Mouse (Mus musculus) stomach, embryonic 15.5 days (tissue): ENCODE measurements around the gene Ercc2. TPM values are rescaled to one million over a fixed set of nuclear protein-coding genes. Genes with fewer than 3 reads are reported as not detected.

Experiments
- ATAC-seq: fragments of 200-750 bp; cut with Nextera tagmentation; 2 replicates; pipeline ENCODE4 v1.8.0; 2017; ENCODE audit warnings: low read depth, moderate number of reproducible peaks, moderate TSS enrichment; ENCODE audit not compliant: insufficient read depth, low FRiP score
- H3K27ac ChIP-seq: fragments of 300-500 bp; sonication (generic); 2 replicates; pipeline ENCODE4 v1.5.1; 2015; ENCODE audit warnings: mild to moderate bottlenecking, inconsistent platforms
- H3K27me3 ChIP-seq: fragments of 300-500 bp; sonication (generic); replicated peaks from 2 replicates; pipeline ENCODE4 v1.6.1; 2015; ENCODE audit warnings: inconsistent platforms
- H3K36me3 ChIP-seq: fragments of 300-500 bp; sonication (generic); 2 replicates; pipeline ENCODE4 v1.6.1; 2015; ENCODE audit warnings: inconsistent platforms
- H3K4me1 ChIP-seq: fragments of 300-500 bp; sonication (generic); 2 replicates; pipeline ENCODE4 v1.6.1; 2015; ENCODE audit warnings: inconsistent platforms
- H3K4me2 ChIP-seq: fragments of 300-500 bp; sonication (generic); 2 replicates; pipeline ENCODE4 v1.6.1; 2015; ENCODE audit warnings: mild to moderate bottlenecking, inconsistent platforms
- H3K4me3 ChIP-seq: fragments of 300-500 bp; sonication (generic); replicated peaks from 2 replicates; pipeline ENCODE4 v1.5.1; 2015; ENCODE audit warnings: inconsistent platforms
- H3K9ac ChIP-seq: fragments of 300-500 bp; sonication (generic); 2 replicates; pipeline ENCODE4 v1.6.1; 2015; ENCODE audit warnings: inconsistent platforms
- H3K9me3 ChIP-seq: fragments of 300-500 bp; sonication (generic); 2 replicates; pipeline ENCODE4 v1.6.1; 2016; ENCODE audit warnings: inconsistent platforms
- WGBS: fragments of 180-500 bp; shearing (Covaris S2); methylation state at CpG from one replicate; pipeline ENCODE4 v1.1.7; 2015; 5-methylcytosine and 5-hydroxymethylcytosine counted together
- polyA plus RNA-seq: library from polyadenylated mRNA; unstranded; fragments of >200 nt; fragmentation: Nextera tagmentation; extraction: Ambion mirVana; gene quantifications from 2 replicates; pipeline ENCODE4 v1.2.1, GENCODE M21; 2015

Gene Ercc2
- polyA plus RNA-seq, 1 experiment from 2014 or later = 13.5 TPM

DNA sequence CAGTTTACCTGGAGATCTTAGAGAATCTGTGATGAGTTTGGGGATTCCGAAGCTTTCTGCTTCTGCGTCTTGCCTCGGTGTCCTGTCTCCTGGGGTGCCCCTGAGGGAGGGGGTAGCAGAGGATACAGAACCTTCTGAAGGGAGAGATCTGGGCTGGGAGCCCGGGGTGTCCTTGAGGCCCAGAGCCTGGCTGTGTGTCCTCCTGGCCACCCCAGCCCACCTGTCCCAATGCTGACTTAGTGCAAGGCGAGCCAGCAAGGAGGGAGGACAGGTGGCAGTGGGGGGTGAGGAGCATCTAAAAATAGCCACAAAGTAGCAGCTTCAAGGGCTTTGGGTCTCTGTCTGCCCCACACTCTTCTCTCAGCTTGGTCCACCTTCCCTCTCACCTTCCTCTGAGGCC, 30.0 kb downstream of the Ercc2 start:
- H3K4me1 ChIP-seq = 0 out of 2 replicates have a peak, but pooled peaks cover 2% of the 10 kb centered on the region
- 84% methylated on average over 5 of the region's 5 CpGs for WGBS
- no peak for ATAC-seq
- H3K9ac ChIP-seq = no peak overlapping the region
- no peak overlapping the region for H3K4me2 ChIP-seq
- no peaks in the 10 kb centered on the region; the same call in 1 of the 2 replicates for H3K27me3 ChIP-seq
- H3K4me3 ChIP-seq = no peak overlapping the region
- H3K27ac ChIP-seq = no peak overlapping the region
- H3K9me3 ChIP-seq = no peaks in the 10 kb centered on the region
- no peaks in the 10 kb centered on the region for H3K36me3 ChIP-seq

DNA sequence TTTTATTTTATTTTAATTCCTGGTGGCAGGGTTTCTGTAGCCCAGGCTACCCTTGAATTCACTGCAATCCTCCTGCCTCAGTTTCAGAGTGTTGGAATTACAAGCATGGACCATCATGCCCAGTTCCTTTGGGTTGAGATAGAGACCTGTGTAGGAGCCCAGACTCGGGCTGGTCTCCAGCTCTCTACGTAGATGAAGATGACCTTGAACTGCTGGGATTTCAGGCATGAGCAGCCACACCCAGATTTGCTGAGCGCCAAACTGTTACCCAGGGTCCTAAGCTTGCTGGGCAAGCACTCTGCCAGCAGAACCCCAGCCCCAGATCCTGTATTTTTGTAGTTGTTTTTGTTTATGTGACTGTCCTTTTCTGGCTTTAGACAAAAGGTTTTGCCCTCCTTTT, 31.7 kb downstream of the Ercc2 start:
- Histone ChIP-seq H3K4me1 (0 out of 2 replicates have a peak, but pooled peaks cover 2% of the 10 kb centered on the region), H3K36me3 (no peaks in the 10 kb centered on the region), H3K4me2 (no peak overlapping the region), H3K27ac (no peak overlapping the region), H3K9ac (no peak overlapping the region), H3K4me3 (no peak overlapping the region), H3K9me3 (no peaks in the 10 kb centered on the region), H3K27me3 (peaks cover 4% of the 10 kb centered on the region; the same call in 1 of the 2 replicates)
- no peak for ATAC-seq
- WGBS = 85% methylated on average over 3 of the region's 3 CpGs

DNA sequence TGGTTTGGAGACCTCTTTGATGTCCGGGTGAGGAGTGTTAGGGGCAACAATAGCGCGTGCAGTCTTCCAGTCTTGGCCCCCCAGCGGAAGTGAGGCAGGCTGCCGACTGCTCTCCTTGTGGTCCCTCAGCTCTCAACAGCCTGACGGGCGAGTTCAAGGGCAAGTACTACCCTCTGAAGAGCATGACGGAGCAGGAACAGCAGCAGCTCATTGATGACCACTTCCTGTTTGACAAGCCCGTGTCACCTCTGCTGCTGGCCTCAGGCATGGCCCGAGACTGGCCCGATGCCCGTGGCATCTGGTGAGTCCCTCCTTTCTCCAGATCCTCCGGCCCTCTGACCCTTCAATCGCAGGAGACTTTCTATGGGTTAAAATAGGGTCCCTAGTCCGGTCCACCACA, 34.8 kb downstream of the Ercc2 start:
- WGBS = 70% methylated on average over 15 of the region's 15 CpGs
- Histone ChIP-seq H3K27me3 (peaks cover 23% of the 10 kb centered on the region), H3K4me3 (no peak overlapping the region), H3K36me3 (no peaks in the 10 kb centered on the region), H3K4me2 (no peak overlapping the region), H3K9me3 (no peaks in the 10 kb centered on the region), H3K9ac (no peak overlapping the region), H3K27ac (no peak overlapping the region), H3K4me1 (no peaks in the 10 kb centered on the region)
- no peak for ATAC-seq

DNA sequence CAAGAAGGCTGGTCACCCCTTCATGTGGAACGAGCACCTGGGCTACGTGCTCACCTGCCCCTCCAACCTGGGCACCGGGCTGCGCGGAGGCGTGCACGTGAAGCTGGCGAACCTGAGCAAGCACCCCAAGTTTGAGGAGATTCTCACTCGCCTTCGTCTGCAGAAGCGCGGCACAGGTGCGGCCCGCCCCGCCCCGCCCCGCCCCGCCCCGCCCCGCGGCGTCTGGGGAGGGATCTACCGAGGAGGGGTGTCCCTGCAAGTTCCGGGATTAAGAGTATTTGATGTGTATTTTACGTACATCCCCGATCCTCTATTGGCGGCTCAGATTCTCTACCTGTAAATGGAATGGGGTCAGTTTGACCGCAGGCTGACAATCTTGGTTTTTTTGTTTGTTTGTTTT, 38.3 kb downstream of the Ercc2 start:
- ATAC-seq = no peak
- no peaks in the 10 kb centered on the region for H3K36me3 ChIP-seq
- no peaks in the 10 kb centered on the region for H3K4me1 ChIP-seq
- H3K27ac ChIP-seq = no peak overlapping the region
- H3K4me3 ChIP-seq = no peak overlapping the region; the same call in 1 of the 2 replicates
- 5% methylated on average over 28 of the region's 28 CpGs for WGBS
- H3K27me3 ChIP-seq = peaks cover 29% of the 10 kb centered on the region
- H3K4me2 ChIP-seq = peak overlapping the region; percentile 43
- H3K9ac ChIP-seq = no peak overlapping the region
- no peaks in the 10 kb centered on the region for H3K9me3 ChIP-seq

DNA sequence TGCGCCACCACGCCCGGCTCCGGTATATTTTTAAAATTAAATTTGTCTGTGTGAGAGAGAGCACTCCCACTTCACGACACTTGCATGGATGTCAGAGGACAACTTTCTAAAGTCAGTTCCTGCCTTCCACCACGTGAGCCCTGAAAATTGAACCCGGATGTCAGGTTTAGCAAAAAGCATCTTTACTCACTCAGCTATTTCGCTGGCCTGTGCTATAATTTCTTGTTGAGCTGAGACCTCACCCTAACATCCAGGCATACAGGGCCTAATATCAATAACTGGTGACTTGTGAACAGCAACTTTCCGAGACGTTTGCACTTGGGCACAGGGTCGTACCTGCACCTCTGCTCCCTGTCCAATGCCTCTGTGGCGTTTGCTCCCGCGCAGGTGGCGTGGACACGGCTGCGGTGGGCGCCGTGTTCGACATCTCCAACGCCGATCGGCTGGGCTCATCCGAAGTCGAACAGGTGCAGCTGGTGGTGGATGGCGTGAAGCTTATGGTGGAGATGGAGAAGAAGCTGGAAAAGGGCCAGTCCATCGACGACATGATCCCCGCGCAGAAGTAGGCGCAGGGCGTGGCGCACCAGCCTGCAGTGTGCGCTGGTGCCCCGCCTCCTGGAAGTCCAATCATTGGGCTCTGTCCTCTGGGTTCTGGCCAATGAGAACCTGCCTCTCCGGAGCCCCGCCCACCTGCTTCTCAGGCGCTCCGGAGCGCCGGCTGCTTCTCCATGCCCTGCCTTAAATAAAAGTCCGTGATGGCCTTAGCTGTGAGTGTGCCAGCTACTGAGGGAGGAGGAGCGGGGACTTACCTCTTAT, 39.2 kb downstream of the Ercc2 start:
- peak overlapping the region; percentile 31 for H3K4me3 ChIP-seq
- H3K9me3 ChIP-seq = no peaks in the 10 kb centered on the region
- no peak overlapping the region for H3K27ac ChIP-seq
- H3K36me3 ChIP-seq = peaks cover 9% of the 10 kb centered on the region; the same call in 1 of the 2 replicates
- H3K4me2 ChIP-seq = peak overlapping the region; percentile 58
- H3K9ac ChIP-seq = no peak overlapping the region
- H3K4me1 ChIP-seq = no peaks in the 10 kb centered on the region
- 11% methylated on average over 43 of the region's 43 CpGs for WGBS
- peaks cover 29% of the 10 kb centered on the region for H3K27me3 ChIP-seq
- ATAC-seq = peak; percentile 92

DNA sequence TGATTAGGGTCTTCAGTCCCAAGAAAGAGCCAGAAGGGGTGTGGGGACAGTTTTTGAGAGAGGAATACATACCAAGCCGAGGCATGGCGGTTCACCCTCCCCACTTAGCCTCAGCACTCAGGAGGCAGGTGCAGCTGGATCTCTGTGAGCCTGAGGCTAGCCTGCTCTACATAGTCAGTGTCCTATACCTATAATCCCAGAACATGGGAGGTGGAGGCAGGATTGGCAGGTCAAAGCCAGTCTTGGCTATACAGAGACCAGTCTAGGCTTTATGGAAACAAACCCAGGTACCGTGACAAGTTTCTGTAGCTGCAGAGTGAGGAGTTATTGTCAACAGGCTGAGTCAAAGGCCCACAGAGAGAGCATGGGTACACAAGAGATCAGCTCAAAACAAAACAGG, 41.3 kb downstream of the Ercc2 start:
- no peak overlapping the region for H3K27ac ChIP-seq
- H3K4me3 ChIP-seq = no peak overlapping the region
- H3K36me3 ChIP-seq = peaks cover 27% of the 10 kb centered on the region
- WGBS = 89% methylated on average over 3 of the region's 3 CpGs
- H3K9ac ChIP-seq = no peak overlapping the region
- no peaks in the 10 kb centered on the region for H3K9me3 ChIP-seq
- ATAC-seq = no peak
- no peaks in the 10 kb centered on the region for H3K4me1 ChIP-seq
- H3K27me3 ChIP-seq = peaks cover 26% of the 10 kb centered on the region
- no peak overlapping the region for H3K4me2 ChIP-seq

DNA sequence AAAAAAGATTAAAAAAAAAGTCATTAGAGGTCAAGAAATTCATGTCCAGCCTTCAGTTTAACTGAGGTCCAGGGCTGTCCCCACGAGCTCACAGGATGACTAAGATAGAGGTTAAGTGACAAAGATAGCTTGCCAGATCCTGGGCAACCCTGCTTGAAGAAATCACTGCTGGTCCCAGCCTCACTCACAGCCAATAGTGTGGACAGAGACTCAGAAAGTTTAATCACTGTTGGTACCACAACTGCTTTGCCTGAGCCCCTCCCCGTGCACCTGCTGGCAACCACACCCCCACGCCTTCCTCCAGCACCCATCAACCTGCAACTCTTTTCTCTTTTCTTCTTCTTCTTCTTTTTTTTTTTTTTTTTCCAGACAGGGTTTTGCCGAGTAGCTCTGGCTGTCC, 42.2 kb downstream of the Ercc2 start:
- Histone ChIP-seq H3K4me1 (no peaks in the 10 kb centered on the region), H3K36me3 (peaks cover 31% of the 10 kb centered on the region), H3K4me3 (no peak overlapping the region), H3K9ac (no peak overlapping the region), H3K4me2 (no peak overlapping the region), H3K27me3 (peaks cover 20% of the 10 kb centered on the region), H3K27ac (no peak overlapping the region), H3K9me3 (no peaks in the 10 kb centered on the region)
- no peak for ATAC-seq
- WGBS = 60% methylated on average over 4 of the region's 4 CpGs

DNA sequence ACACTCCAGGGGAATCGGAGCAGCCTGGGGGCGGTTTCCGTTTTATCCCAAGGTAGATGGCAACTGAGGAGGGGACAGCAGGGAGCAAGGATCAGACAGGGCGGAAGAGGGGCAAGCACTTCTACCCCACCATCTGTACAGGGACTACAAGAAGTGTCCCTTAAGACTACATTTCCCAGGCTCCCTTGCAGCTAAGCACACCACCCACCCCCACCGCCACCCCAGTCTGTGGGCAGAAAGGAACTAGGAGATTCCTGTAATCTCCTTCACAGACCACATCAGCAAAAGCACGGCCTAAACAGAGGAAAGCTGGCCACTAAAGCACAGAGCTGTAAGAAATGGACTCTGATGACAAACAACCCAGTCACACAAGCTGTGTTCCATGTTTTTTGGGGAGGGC, 44.5 kb downstream of the Ercc2 start:
- WGBS = 73% methylated on average over 6 of the region's 6 CpGs
- peaks cover 48% of the 10 kb centered on the region for H3K36me3 ChIP-seq

DNA sequence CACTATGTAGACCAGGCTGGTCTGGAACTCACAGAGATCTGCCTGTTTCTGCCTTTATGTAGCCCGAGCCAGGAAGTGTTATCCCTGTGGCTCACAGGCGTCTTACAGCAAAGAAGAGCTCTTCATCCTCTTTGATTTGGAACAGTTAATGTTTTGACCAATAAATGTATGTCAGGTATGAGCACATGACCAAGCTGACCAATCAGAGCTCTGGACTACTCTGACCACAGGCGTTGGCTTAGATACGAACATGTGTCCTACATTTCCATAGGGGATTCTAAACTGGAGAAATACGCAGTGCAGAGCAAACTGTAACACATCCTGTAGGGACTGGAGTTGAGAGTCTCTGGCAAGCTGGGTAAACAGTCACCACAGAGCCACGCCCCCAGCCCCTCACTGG, 45.1 kb downstream of the Ercc2 start:
- Histone ChIP-seq H3K27me3 (0 out of 2 replicates have a peak, but pooled peaks cover 5% of the 10 kb centered on the region), H3K9ac (no peak overlapping the region), H3K4me3 (no peak overlapping the region), H3K4me2 (no peak overlapping the region), H3K36me3 (peaks cover 54% of the 10 kb centered on the region), H3K9me3 (no peaks in the 10 kb centered on the region), H3K27ac (no peak overlapping the region), H3K4me1 (no peaks in the 10 kb centered on the region)
- no peak for ATAC-seq
- 91% methylated on average over 6 of the region's 6 CpGs for WGBS

More for the DNA sequence above, 44.5 kb downstream of the Ercc2 start:
- no peak overlapping the region for H3K4me3 ChIP-seq
- no peak overlapping the region for H3K4me2 ChIP-seq
- no peaks in the 10 kb centered on the region for H3K9me3 ChIP-seq
- H3K4me1 ChIP-seq = no peaks in the 10 kb centered on the region
- H3K9ac ChIP-seq = no peak overlapping the region
- ATAC-seq = no peak
- 0 out of 2 replicates have a peak, but pooled peaks cover 6% of the 10 kb centered on the region for H3K27me3 ChIP-seq
- no peak overlapping the region for H3K27ac ChIP-seq

DNA sequence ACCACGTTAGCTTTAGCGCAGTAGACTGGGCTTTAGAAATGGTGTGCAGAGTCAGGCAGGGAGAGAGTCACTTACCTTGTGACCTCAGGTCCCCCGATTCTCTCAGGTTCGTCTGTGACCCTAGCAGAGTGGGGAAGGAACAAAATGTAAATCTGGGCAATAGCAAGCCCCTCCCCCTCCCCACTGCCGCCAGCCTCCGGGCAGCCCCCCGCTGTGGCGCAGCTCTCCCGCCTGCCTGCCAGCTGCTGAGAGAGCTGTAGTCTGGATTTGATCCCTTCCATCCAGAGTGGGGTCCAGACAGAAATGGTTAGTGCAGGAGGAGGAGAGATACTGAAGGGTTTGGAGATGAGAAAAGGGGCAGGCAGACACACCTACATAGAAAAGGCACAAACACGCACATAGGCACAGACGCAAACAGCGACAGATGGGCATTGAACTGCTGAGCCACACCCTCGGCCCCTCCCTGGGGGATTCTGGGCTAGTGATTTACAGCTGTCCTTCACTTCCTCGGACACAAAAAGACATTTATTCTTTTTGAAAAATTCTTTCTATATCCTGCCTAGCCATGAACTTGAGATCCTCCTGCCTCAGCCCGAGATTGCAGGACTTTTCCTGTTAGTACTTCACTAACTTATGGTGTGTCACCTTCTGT, 46.3 kb downstream of the Ercc2 start:
- Histone ChIP-seq H3K4me1 (no peaks in the 10 kb centered on the region), H3K27ac (no peak overlapping the region), H3K9ac (no peak overlapping the region), H3K4me3 (no peak overlapping the region), H3K4me2 (no peak overlapping the region), H3K27me3 (no peaks in the 10 kb centered on the region), H3K9me3 (no peaks in the 10 kb centered on the region), H3K36me3 (peaks cover 66% of the 10 kb centered on the region)
- no peak for ATAC-seq
- 80% methylated on average over 15 of the region's 15 CpGs for WGBS

DNA sequence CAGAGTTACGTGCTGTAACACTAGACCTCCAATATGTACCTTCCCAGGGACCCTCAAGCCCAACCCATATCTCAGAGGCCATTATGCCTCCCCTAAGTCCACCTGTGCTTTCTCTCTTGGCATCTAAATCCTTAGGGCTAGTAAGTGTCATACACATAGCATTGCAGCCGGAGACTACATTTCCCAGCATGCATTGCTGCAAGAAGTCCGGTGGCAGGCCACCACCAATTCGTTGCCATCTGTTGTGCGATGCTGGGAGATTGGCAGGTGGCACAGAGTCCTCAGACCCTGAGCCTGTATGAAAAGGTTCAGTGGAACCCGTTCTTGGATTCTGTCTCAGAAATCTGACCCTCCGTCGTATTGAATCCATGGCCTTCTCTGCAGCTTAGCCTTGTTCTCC, 47.9 kb downstream of the Ercc2 start:
- Histone ChIP-seq H3K36me3 (peaks cover 81% of the 10 kb centered on the region), H3K9me3 (no peaks in the 10 kb centered on the region), H3K4me1 (no peaks in the 10 kb centered on the region), H3K27me3 (no peaks in the 10 kb centered on the region), H3K9ac (no peak overlapping the region), H3K4me2 (no peak overlapping the region), H3K4me3 (no peak overlapping the region), H3K27ac (no peak overlapping the region)
- 75% methylated on average over 8 of the region's 8 CpGs for WGBS
- no peak for ATAC-seq

DNA sequence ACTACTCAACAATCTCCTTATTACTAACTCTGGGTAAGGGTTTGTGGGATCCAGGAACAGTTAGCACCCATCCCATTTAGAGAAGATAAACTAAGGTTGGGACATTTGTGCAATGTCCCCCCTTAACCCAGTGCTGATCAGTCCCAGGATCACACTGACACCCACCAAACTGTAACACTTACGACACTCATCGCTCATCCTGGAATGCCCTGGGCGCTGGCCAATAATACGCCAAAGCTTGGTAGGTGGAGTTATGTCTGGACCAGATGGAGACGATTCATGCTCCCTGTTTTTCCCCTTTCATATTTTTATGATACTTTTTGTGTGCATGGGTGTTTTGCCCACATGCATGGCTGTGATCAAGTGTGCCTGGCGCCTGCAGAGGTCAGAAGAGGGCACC, 48.6 kb downstream of the Ercc2 start:
- no peak overlapping the region for H3K4me3 ChIP-seq
- peaks cover 85% of the 10 kb centered on the region for H3K36me3 ChIP-seq
- no peak overlapping the region for H3K27ac ChIP-seq
- H3K27me3 ChIP-seq = no peaks in the 10 kb centered on the region
- no peak overlapping the region for H3K4me2 ChIP-seq
- 83% methylated on average over 6 of the region's 6 CpGs for WGBS
- no peak overlapping the region for H3K9ac ChIP-seq
- ATAC-seq = no peak
- no peaks in the 10 kb centered on the region for H3K4me1 ChIP-seq
- no peaks in the 10 kb centered on the region for H3K9me3 ChIP-seq
